Mouse (Mus musculus): ENCODE measurements at regions not wholly inside any gene's neighbourhood (a gene's known extent, or its start where the extent isn't known, plus 50 kb on each side); places are given as distances from the start of the nearest gene placed in this dataset.
"Not testable (repeated sequence)": the region's sequence is repeated elsewhere in the genome, so short reads cannot be mapped to it uniquely, and the experiment has no call there.

- TF ChIP-seq SRF (IDR thresholded peaks at IDR 0.05; ENCODE audit: control insufficient read depth, insufficient read length, low read depth); POLR2A (IDR thresholded peaks at IDR 0.05; ENCODE audit: insufficient read length, low read depth); USF1 (IDR thresholded peaks at IDR 0.05; ENCODE audit: low read depth); MYOD1 (IDR thresholded peaks at IDR 0.05; ENCODE audit: control insufficient read depth in 1 of 3, insufficient read length in 2 of 3, low read depth in 2 of 3); E2F4 (IDR thresholded peaks at IDR 0.05; ENCODE audit: insufficient read depth); TCF12 (IDR thresholded peaks at IDR 0.05; ENCODE audit: insufficient read depth, poor library complexity, severe bottlenecking): not testable (repeated sequence)
Measured at GRCm38 (mm10) chr4:8462414-8462813, 223.6 kb upstream of the Car8 start.

Data from myocyte (in vitro differentiated cells).